Mouse (Mus musculus) neural tube, embryonic 13.5 days (tissue): ENCODE measurements around the gene Vamp8. TPM values are rescaled to one million over a fixed set of nuclear protein-coding genes. Genes with fewer than 3 reads are reported as not detected.
A peak's percentile ranks its signal among the peaks of the same experiment; 100 is the strongest.

Experiments
- ATAC-seq: fragments of 200-750 bp; cut with Nextera tagmentation; 2 replicates; pipeline ENCODE4 v1.8.0; 2017; ENCODE audit warnings: low read depth, mild to moderate bottlenecking, moderate TSS enrichment, moderate library complexity
- H3K27ac ChIP-seq: fragments of 300-500 bp; sonication (generic); replicated peaks from 2 replicates; pipeline ENCODE4 v1.5.1; 2015; ENCODE audit warnings: moderate library complexity, mild to moderate bottlenecking, inconsistent platforms
- H3K27me3 ChIP-seq: fragments of 300-500 bp; sonication (generic); 2 replicates; pipeline ENCODE4 v1.6.1; 2015; ENCODE audit warnings: mild to moderate bottlenecking, inconsistent platforms
- H3K36me3 ChIP-seq: fragments of 300-500 bp; sonication (generic); 2 replicates; pipeline ENCODE4 v1.6.1; 2015; ENCODE audit warnings: mild to moderate bottlenecking, inconsistent platforms
- H3K4me1 ChIP-seq: fragments of 300-500 bp; sonication (generic); replicated peaks from 2 replicates; pipeline ENCODE4 v1.6.1; 2015; ENCODE audit warnings: inconsistent platforms
- H3K4me2 ChIP-seq: fragments of 300-500 bp; sonication (generic); 2 replicates; pipeline ENCODE4 v1.6.1; 2015; ENCODE audit warnings: inconsistent platforms, mild to moderate bottlenecking, moderate library complexity
- H3K4me3 ChIP-seq: fragments of 300-500 bp; sonication (generic); 2 replicates; pipeline ENCODE4 v1.5.1; 2015; ENCODE audit warnings: mild to moderate bottlenecking, inconsistent platforms
- H3K9ac ChIP-seq: fragments of 300-500 bp; sonication (generic); 2 replicates; pipeline ENCODE4 v1.6.1; 2015; ENCODE audit warnings: moderate library complexity, mild to moderate bottlenecking, inconsistent platforms
- H3K9me3 ChIP-seq: fragments of 300-500 bp; sonication (generic); 2 replicates; pipeline ENCODE4 v1.6.1; 2016; ENCODE audit warnings: inconsistent platforms
- WGBS: fragments of 180-500 bp; shearing (Covaris S2); methylation state at CpG from one replicate; pipeline ENCODE4 v1.1.7; 2015; 5-methylcytosine and 5-hydroxymethylcytosine counted together
- polyA plus RNA-seq: library from polyadenylated mRNA; unstranded; fragments of >200 nt; fragmentation: Nextera tagmentation; extraction: Ambion mirVana; gene quantifications from 2 replicates; pipeline ENCODE4 v1.2.1, GENCODE M21; 2015

The Vamp8 gene
- polyA plus RNA-seq, 1 experiment from 2014 or later, result 28.9 TPM

- Histone ChIP-seq H3K4me3 (no peak overlapping the region), H3K9me3 (no peaks in the 10 kb centered on the region), H3K36me3 (no peaks in the 10 kb centered on the region), H3K9ac (no peak overlapping the region), H3K4me2 (no peak overlapping the region), H3K27ac (no peak overlapping the region), H3K4me1 (no peaks in the 10 kb centered on the region), H3K27me3 (no peaks in the 10 kb centered on the region)
- 85% methylated on average over 10 of the region's 10 CpGs for WGBS
- no peak for ATAC-seq
Observed at GRCm38 (mm10) chr6:72396837-72397251, 6.3 kb upstream of the Vamp8 start.

- no peak for ATAC-seq
- Histone ChIP-seq H3K9me3 (no peaks in the 10 kb centered on the region), H3K27ac (no peak overlapping the region), H3K4me3 (no peak overlapping the region), H3K4me1 (peaks cover 17% of the 10 kb centered on the region), H3K36me3 (no peaks in the 10 kb centered on the region), H3K9ac (no peak overlapping the region), H3K4me2 (no peak overlapping the region), H3K27me3 (peaks cover 27% of the 10 kb centered on the region)
- whole genome bisulfite sequencing, result 92% methylated on average over 5 of the region's 5 CpGs
Observed at GRCm38 (mm10) chr6:72392341-72392740, 1.8 kb upstream of the Vamp8 start.

GRCm38 (mm10) chr6:72390795-72391521 lies 455 bp upstream of the Vamp8 start:
- Histone ChIP-seq H3K4me2 (peak overlapping the region; percentile 50), H3K9ac (peak overlapping the region; percentile 56; the same call in 1 of the 2 replicates), H3K36me3 (no peaks in the 10 kb centered on the region), H3K9me3 (no peaks in the 10 kb centered on the region), H3K27ac (peak overlapping the region; percentile 74), H3K4me1 (peaks cover 17% of the 10 kb centered on the region), H3K27me3 (peaks cover 27% of the 10 kb centered on the region), H3K4me3 (peak overlapping the region; percentile 35)
- 21% methylated on average over 12 of the region's 12 CpGs for WGBS
- ATAC-seq, result no peak

GRCm38 (mm10) chr6:72389471-72389940 lies 997 bp downstream of the Vamp8 start:
- Histone ChIP-seq H3K9me3 (no peaks in the 10 kb centered on the region), H3K36me3 (no peaks in the 10 kb centered on the region), H3K9ac (peak overlapping the region; percentile 56), H3K27ac (peak overlapping the region; percentile 74), H3K4me2 (peak overlapping the region; percentile 50), H3K4me3 (peak overlapping the region; percentile 35), H3K27me3 (peaks cover 27% of the 10 kb centered on the region), H3K4me1 (peaks cover 17% of the 10 kb centered on the region)
- WGBS, result 42% methylated on average over 13 of the region's 13 CpGs
- 0 out of 2 replicates have a peak, but pooled peaks have one; percentile 36 for ATAC-seq

GRCm38 (mm10) chr6:72388791-72389329 lies 1.6 kb downstream of the Vamp8 start:
- H3K27ac ChIP-seq, result no peak overlapping the region
- 92% methylated on average over 6 of the region's 6 CpGs for WGBS
- no peak overlapping the region for H3K9ac ChIP-seq
- H3K4me3 ChIP-seq, result no peak overlapping the region
- peak overlapping the region; percentile 50; the same call in 1 of the 2 replicates for H3K4me2 ChIP-seq
- H3K36me3 ChIP-seq, result no peaks in the 10 kb centered on the region
- H3K27me3 ChIP-seq, result peaks cover 27% of the 10 kb centered on the region
- no peaks in the 10 kb centered on the region for H3K9me3 ChIP-seq
- peaks cover 17% of the 10 kb centered on the region for H3K4me1 ChIP-seq
- ATAC-seq, result no peak

- no peak overlapping the region for H3K9ac ChIP-seq
- peaks cover 27% of the 10 kb centered on the region for H3K27me3 ChIP-seq
- H3K4me3 ChIP-seq, result no peak overlapping the region
- no peak overlapping the region for H3K27ac ChIP-seq
- H3K36me3 ChIP-seq, result no peaks in the 10 kb centered on the region
- WGBS, result 70% methylated on average over 10 of the region's 10 CpGs
- no peaks in the 10 kb centered on the region for H3K9me3 ChIP-seq
- H3K4me2 ChIP-seq, result no peak overlapping the region
- peaks cover 17% of the 10 kb centered on the region for H3K4me1 ChIP-seq
- ATAC-seq, result no peak
Observed at GRCm38 (mm10) chr6:72388266-72388665, 2.2 kb downstream of the Vamp8 start.

GRCm38 (mm10) chr6:72387816-72388215 lies 2.7 kb downstream of the Vamp8 start:
- no peaks in the 10 kb centered on the region for H3K9me3 ChIP-seq
- no peak overlapping the region for H3K27ac ChIP-seq
- WGBS, result 73% methylated on average over 3 of the region's 3 CpGs
- no peak overlapping the region for H3K4me3 ChIP-seq
- peaks cover 27% of the 10 kb centered on the region for H3K27me3 ChIP-seq
- H3K4me2 ChIP-seq, result no peak overlapping the region
- no peak for ATAC-seq
- H3K4me1 ChIP-seq, result peaks cover 17% of the 10 kb centered on the region
- no peaks in the 10 kb centered on the region for H3K36me3 ChIP-seq
- H3K9ac ChIP-seq, result no peak overlapping the region

- Histone ChIP-seq H3K4me3 (no peak overlapping the region), H3K4me2 (no peak overlapping the region), H3K9ac (no peak overlapping the region), H3K27me3 (peaks cover 33% of the 10 kb centered on the region), H3K4me1 (peaks cover 17% of the 10 kb centered on the region), H3K36me3 (no peaks in the 10 kb centered on the region), H3K9me3 (no peaks in the 10 kb centered on the region), H3K27ac (no peak overlapping the region)
- 92% methylated on average over 2 of the region's 2 CpGs for WGBS
- ATAC-seq, result no peak
Observed at GRCm38 (mm10) chr6:72386561-72386960, 3.9 kb downstream of the Vamp8 start.

GRCm38 (mm10) chr6:72385258-72385657 lies 5.2 kb downstream of the Vamp8 start:
- no peaks in the 10 kb centered on the region for H3K36me3 ChIP-seq
- no peak for ATAC-seq
- H3K27me3 ChIP-seq, result peaks cover 35% of the 10 kb centered on the region
- 85% methylated on average over 4 of the region's 4 CpGs for WGBS
- no peak overlapping the region for H3K4me3 ChIP-seq
- H3K4me1 ChIP-seq, result peaks cover 14% of the 10 kb centered on the region
- H3K4me2 ChIP-seq, result no peak overlapping the region
- H3K9me3 ChIP-seq, result no peaks in the 10 kb centered on the region
- no peak overlapping the region for H3K27ac ChIP-seq
- no peak overlapping the region for H3K9ac ChIP-seq

- Histone ChIP-seq H3K9ac (no peak overlapping the region), H3K4me2 (no peak overlapping the region), H3K4me3 (no peak overlapping the region), H3K9me3 (no peaks in the 10 kb centered on the region), H3K36me3 (no peaks in the 10 kb centered on the region), H3K27ac (no peak overlapping the region), H3K4me1 (peaks cover 9% of the 10 kb centered on the region), H3K27me3 (peaks cover 35% of the 10 kb centered on the region)
- ATAC-seq, result no peak
- WGBS, result 96% methylated on average over 7 of the region's 7 CpGs
Observed at GRCm38 (mm10) chr6:72383952-72384351, 6.6 kb downstream of the Vamp8 start.

- Histone ChIP-seq H3K4me1 (peaks cover 9% of the 10 kb centered on the region), H3K36me3 (no peaks in the 10 kb centered on the region), H3K27me3 (peaks cover 37% of the 10 kb centered on the region), H3K4me3 (no peak overlapping the region), H3K9ac (no peak overlapping the region), H3K9me3 (no peaks in the 10 kb centered on the region), H3K27ac (no peak overlapping the region), H3K4me2 (no peak overlapping the region)
- WGBS, result 81% methylated on average over 6 of the region's 6 CpGs
- no peak for ATAC-seq
Observed at GRCm38 (mm10) chr6:72383142-72383820, 7.2 kb downstream of the Vamp8 start.

- H3K4me1 ChIP-seq, result peaks cover 9% of the 10 kb centered on the region
- H3K36me3 ChIP-seq, result no peaks in the 10 kb centered on the region
- WGBS, result 83% methylated on average over 6 of the region's 6 CpGs
- H3K4me2 ChIP-seq, result no peak overlapping the region
- H3K4me3 ChIP-seq, result no peak overlapping the region
- H3K9me3 ChIP-seq, result no peaks in the 10 kb centered on the region
- no peak overlapping the region for H3K9ac ChIP-seq
- no peak for ATAC-seq
- peaks cover 37% of the 10 kb centered on the region for H3K27me3 ChIP-seq
- H3K27ac ChIP-seq, result no peak overlapping the region
Observed at GRCm38 (mm10) chr6:72382494-72382893, 8.0 kb downstream of the Vamp8 start.
